Mouse (Mus musculus): Measurements from ENCODE around the gene Ogg1.
"Not testable (repeated sequence)": the region's sequence is repeated elsewhere in the genome, so short reads cannot be mapped to it uniquely, and the experiment has no call there.

The Ogg1 gene

GRCm38 (mm10) chr6:113331721-113332120 lies 4.9 kb downstream of the Ogg1 start:
- DNase-seq (ENCODE audit: low read depth, low spot score), result no peak

- DNase-seq (ENCODE audit: low read depth, low spot score), result not testable (repeated sequence)
Observed at GRCm38 (mm10) chr6:113332734-113333133, 6.0 kb downstream of the Ogg1 start.

GRCm38 (mm10) chr6:113333137-113333950 lies 6.6 kb downstream of the Ogg1 start:
- DNase-seq (ENCODE audit: low read depth, low spot score), result no peak

- no peak for DNase-seq (ENCODE audit: low read depth, low spot score)
Observed at GRCm38 (mm10) chr6:113334216-113334615, 7.4 kb downstream of the Ogg1 start.

GRCm38 (mm10) chr6:113336852-113337620 lies 10.3 kb downstream of the Ogg1 start:
- no peak for DNase-seq (ENCODE audit: low read depth, low spot score)

- DNase-seq (ENCODE audit: low read depth, low spot score), result no peak
Observed at GRCm38 (mm10) chr6:113341574-113341973, 14.8 kb downstream of the Ogg1 start.

- no peak for DNase-seq (ENCODE audit: low read depth, low spot score)
Observed at GRCm38 (mm10) chr6:113342297-113342696, 15.5 kb downstream of the Ogg1 start.

- DNase-seq (ENCODE audit: low read depth, low spot score), result peak; percentile 36
Observed at GRCm38 (mm10) chr6:113343177-113344092, 16.7 kb downstream of the Ogg1 start, which contains the start of gene Camk1. Camk1 (minus strand) TSS chr6:113343984.

GRCm38 (mm10) chr6:113344321-113344720 lies 17.5 kb downstream of the Ogg1 start:
- no peak for DNase-seq (ENCODE audit: low read depth, low spot score)

GRCm38 (mm10) chr6:113346897-113347296 lies 20.1 kb downstream of the Ogg1 start:
- DNase-seq (ENCODE audit: low read depth, low spot score), result no peak

- no peak for DNase-seq (ENCODE audit: low read depth, low spot score)
Observed at GRCm38 (mm10) chr6:113350538-113350937, 23.8 kb downstream of the Ogg1 start.

GRCm38 (mm10) chr6:113351161-113351560 lies 24.4 kb downstream of the Ogg1 start:
- DNase-seq (ENCODE audit: low read depth, low spot score), result no peak

- DNase-seq (ENCODE audit: low read depth, low spot score), result no peak
Observed at GRCm38 (mm10) chr6:113351653-113352052, 24.9 kb downstream of the Ogg1 start.

- DNase-seq (ENCODE audit: low read depth, low spot score), result no peak
Observed at GRCm38 (mm10) chr6:113352820-113353219, 26.0 kb downstream of the Ogg1 start.

- DNase-seq (ENCODE audit: low read depth, low spot score), result no peak
Observed at GRCm38 (mm10) chr6:113353696-113354095, 26.9 kb downstream of the Ogg1 start.

- DNase-seq (ENCODE audit: low read depth, low spot score), result no peak
Observed at GRCm38 (mm10) chr6:113361476-113361875, 34.7 kb downstream of the Ogg1 start.

GRCm38 (mm10) chr6:113362241-113362640 lies 35.5 kb downstream of the Ogg1 start:
- DNase-seq (ENCODE audit: low read depth, low spot score), result no peak

- DNase-seq (ENCODE audit: low read depth, low spot score), result no peak
Observed at GRCm38 (mm10) chr6:113364518-113365135, 37.9 kb downstream of the Ogg1 start.

GRCm38 (mm10) chr6:113366639-113367038 lies 39.9 kb downstream of the Ogg1 start:
- DNase-seq (ENCODE audit: low read depth, low spot score), result no peak

GRCm38 (mm10) chr6:113367574-113367973 lies 40.8 kb downstream of the Ogg1 start:
- DNase-seq (ENCODE audit: low read depth, low spot score), result no peak

GRCm38 (mm10) chr6:113368124-113368523 lies 41.4 kb downstream of the Ogg1 start:
- no peak for DNase-seq (ENCODE audit: low read depth, low spot score)

Data from CD4-positive, CD25-positive, alpha-beta regulatory T cell, adult 2 months (primary cell).